Mouse (Mus musculus): ENCODE measurements around the gene Scfd2.

GRCm38 (mm10) chr5:74476551-74476950 lies 55.0 kb downstream of the Scfd2 start:
- no peak for TF ChIP-seq GATA1 (IDR thresholded peaks at IDR 0.05; ENCODE audit: low read length)
- TF ChIP-seq TAL1 (IDR thresholded peaks at IDR 0.05; ENCODE audit: low read length): no peak

Measured in erythroblast, embryonic 14.5 days (primary cell).